In the genomic region with DNA sequence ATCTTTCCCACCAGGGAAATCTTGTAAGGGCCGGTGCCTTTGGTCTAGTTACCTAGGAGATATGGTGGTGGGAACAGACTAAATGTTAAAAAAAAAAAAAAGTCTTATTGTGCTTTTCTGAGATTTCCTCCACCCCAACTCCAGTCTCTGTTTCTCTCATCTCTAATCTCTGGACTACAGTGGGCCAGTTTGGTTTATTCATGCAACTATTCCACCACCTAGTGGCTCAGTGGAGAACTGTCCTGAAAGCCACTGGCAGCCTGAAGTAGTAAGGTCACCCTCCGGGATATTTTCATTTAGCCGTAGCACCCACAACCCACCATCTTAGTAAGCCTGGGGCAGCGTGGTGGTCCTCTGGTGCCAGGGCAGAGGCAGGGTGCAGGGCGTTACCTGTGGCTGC, we compare ENCODE assay signal across 9 mouse cellular contexts. TPM values are rescaled to one million over a fixed set of nuclear protein-coding genes. Genes with fewer than 3 reads are reported as not detected.
DNase-seq lines count a peak whose midpoint lies in the region; ATAC-seq and TF ChIP-seq lines count a peak whose summit lies in the region.
"Had no signal": no experiment of that assay in that cellular context is flagged by ENCODE, and none has a peak within 500 bp of the region (broad histone marks: within the 10 kb centered on the region; RNA-seq: fewer than 3 reads in every experiment).

No protein-coding gene starts in this region.

- H3K27ac ChIP-seq in intestine, embryonic 14.5 days (ENCODE audit: low read depth) = no peak overlapping the region
- H3K27ac ChIP-seq: limb, embryonic 15.5 days had no signal

- peak; percentile 87 for TF ChIP-seq CTCF in Patski (IDR thresholded peaks at IDR 0.05)

- peaks cover 6% of the 10 kb centered on the region for H3K27me3 ChIP-seq in Patski
- no peaks in the 10 kb centered on the region for H3K27me3 ChIP-seq in intestine, embryonic 14.5 days (replicated peaks; ENCODE audit: control insufficient read depth, insufficient read depth, low read length)
- H3K27me3 ChIP-seq: limb, embryonic 15.5 days had no signal

- intact Hi-C loops in left cerebral cortex, postnatal 4 days (cut with DNase I) = loop anchor here (5.0 to 10.0 kb wide), 3 partner anchors 62 to 265 kb away; partner anchors contain the start of gene Kdelr1

- H3K4me2 ChIP-seq in intestine, embryonic 14.5 days (ENCODE audit: low read length) = no peak overlapping the region
- H3K4me2 ChIP-seq: limb, embryonic 15.5 days had no signal

- ATAC-seq in Patski = no peak
- peak; percentile 76; the same call in 1 of the 2 replicates for ATAC-seq in frontal cortex, adult (ENCODE audit: low TSS enrichment)
- no peak for ATAC-seq in intestine, embryonic 14.5 days (replicated peaks; ENCODE audit: low FRiP score, low TSS enrichment, low read depth)

- no peak overlapping the region for H3K9ac ChIP-seq in intestine, embryonic 14.5 days (ENCODE audit: low read length)
- H3K9ac ChIP-seq: limb, embryonic 15.5 days had no signal

- no peaks in the 10 kb centered on the region for H3K36me3 ChIP-seq in intestine, embryonic 14.5 days (ENCODE audit: control insufficient read depth, insufficient read depth, low read length)
- H3K36me3 ChIP-seq: limb, embryonic 15.5 days had no signal

- POLR2A ChIA-PET in Patski (lab: Charles Lee) = no interaction called here

- in situ Hi-C loops in Patski (cut with MboI; ENCODE audit: low pct_unique_long_range_greater_than_20kb) = loop anchor here (25.0 kb wide), 1 partner anchor 147 kb away; the partner anchor contains the start of gene Kdelr1

- DNase-seq in CD4-positive helper T cell, adult 2 months (ENCODE audit: low read depth, low spot score) = peak; percentile 58
- DNase-seq in Patski (ENCODE audit: low read depth, low spot score) = no peak
- DNase-seq in cerebellum, adult 9-11 months = peak; percentile 52
- DNase-seq in intestine, embryonic 14.5 days (ENCODE audit: low spot score) = peak; percentile 80
- peak; percentile 63 for DNase-seq in left cerebral cortex, postnatal 4 days
- DNase-seq in neural tube, embryonic 10.5 days (ENCODE audit: extremely low spot score, low spot score) = peak; percentile 62
- DNase-seq in thymus, postnatal 0 days (ENCODE audit: low spot score) = peak; percentile 58

- H3K4me1 ChIP-seq in intestine, embryonic 14.5 days (replicated peaks; ENCODE audit: control insufficient read depth, insufficient read depth, low read length) = peaks cover 6% of the 10 kb centered on the region; the same call in 1 of the 2 replicates

- no peaks in the 10 kb centered on the region for H3K9me3 ChIP-seq in intestine, embryonic 14.5 days (ENCODE audit: control insufficient read depth, low read length)
- H3K9me3 ChIP-seq: limb, embryonic 15.5 days had no signal

- 14% methylated on average over 5 of the region's 5 CpGs for WGBS in intestine, embryonic 14.5 days

- CTCF ChIA-PET in Patski (lab: Charles Lee) = interaction anchor here (0.9 to 1.1 kb wide), 2 partner anchors 68 to 264 kb away, joined by 3 read pairs; no protein-coding TSS in a partner anchor

- H3K4me3 ChIP-seq in intestine, embryonic 14.5 days (ENCODE audit: low read depth, low read length) = no peak overlapping the region
- H3K4me3 ChIP-seq: limb, embryonic 15.5 days had no signal

RNA-seq across cellular contexts. Expression of gene Abcc6, which starts 20.5 kb away (rescaled TPM):
- polyA plus RNA-seq in Patski (2021) = 0.05 TPM
- polyA plus RNA-seq in intestine, embryonic 14.5 days (2014; fragmentation: Nextera tagmentation; extraction: Ambion mirVana) = 1.5 and 2.4 TPM in 2 replicates
- total RNA-seq in left cerebral cortex, postnatal 4 days (2021) = 1 to 10 TPM; 2.1 to 3.0 TPM
- polyA plus RNA-seq in thymus, postnatal 0 days (2015; fragmentation: Nextera tagmentation; extraction: Ambion mirVana) = 0.13 TPM in 1 of 2 replicates, not detected in the other

RNA-seq across cellular contexts. Expression of gene Nomo1, which starts 23.9 kb away (rescaled TPM):
- polyA plus RNA-seq in Patski (2021) = 100 TPM
- 39.3 and 48.2 TPM in 2 replicates for polyA plus RNA-seq in intestine, embryonic 14.5 days (2014; fragmentation: Nextera tagmentation; extraction: Ambion mirVana)
- 10 to 100 TPM; 83.3 to 92.5 TPM for total RNA-seq in left cerebral cortex, postnatal 4 days (2021)
- 24.9 and 29.7 TPM in 2 replicates for polyA plus RNA-seq in thymus, postnatal 0 days (2015; fragmentation: Nextera tagmentation; extraction: Ambion mirVana)
